Mouse (Mus musculus) heart, adult 2 months (tissue): ENCODE measurements around the gene Duox2. TPM values are rescaled to one million over a fixed set of nuclear protein-coding genes. Genes with fewer than 3 reads are reported as not detected.

ENCODE experiments used
- DNase-seq, 2 experiments: peaks; one replicate each; pipeline ENCODE4 v3.0.0; 2021
- H3K27ac ChIP-seq: fragments of 200-600 bp; 2 replicates; pipeline ENCODE4 v1.8.1; 2022
- H3K27me3 ChIP-seq: fragments of 200-500 bp; 2 replicates; pipeline ENCODE4 v1.6.1; 2012; ENCODE audit warnings: mild to moderate bottlenecking, low read length, inconsistent platforms, mixed read lengths; ENCODE audit not compliant: control insufficient read depth, insufficient read depth
- H3K36me3 ChIP-seq: fragments of 200-500 bp; 2 replicates; pipeline ENCODE4 v1.6.1; 2012; ENCODE audit warnings: low read length, inconsistent platforms; ENCODE audit not compliant: control insufficient read depth, insufficient read depth
- H3K4me1 ChIP-seq: fragments of 200-500 bp; 2 replicates; pipeline ENCODE4 v1.6.1; 2011; ENCODE audit warnings: low read length; ENCODE audit not compliant: control insufficient read depth, insufficient read depth
- H3K4me3 ChIP-seq: fragments of 200-600 bp; 2 replicates; pipeline ENCODE4 v1.8.1; 2022
- H3K79me2 ChIP-seq: fragments of 200-500 bp; replicated peaks from 2 replicates; pipeline ENCODE4 v1.6.1; 2012; ENCODE audit warnings: mild to moderate bottlenecking, inconsistent platforms, low read length, moderate library complexity, mixed read lengths; ENCODE audit not compliant: control insufficient read depth, insufficient read depth
- H3K9ac ChIP-seq: fragments of 200-500 bp; 2 replicates; pipeline ENCODE4 v1.6.1; 2012; ENCODE audit warnings: low read depth, mild to moderate bottlenecking, control low read depth, inconsistent platforms, low read length, mixed read lengths
- CTCF ChIP-seq: fragments of 200-600 bp; IDR thresholded peaks from 2 replicates; pipeline ENCODE4 v1.8.1; 2022; ENCODE audit warnings: antibody characterized with exemption, mild to moderate bottlenecking, moderate library complexity
- EP300 ChIP-seq: fragments of 200-500 bp; IDR thresholded peaks from 2 replicates; pipeline ENCODE4 v1.6.1; 2011; ENCODE audit warnings: low read depth, low read length, control low read depth; ENCODE audit not compliant: insufficient read depth
- POLR2A ChIP-seq: fragments of 200-500 bp; IDR thresholded peaks from 2 replicates; pipeline ENCODE4 v1.6.1; 2011; ENCODE audit warnings: mild to moderate bottlenecking, low read depth, low read length, control low read depth; ENCODE audit not compliant: insufficient read depth
- WGBS: fragments of 180-500 bp; shearing (Covaris S2); methylation state at CpG from one replicate; pipeline ENCODE4 v1.1.7; 2018; 5-methylcytosine and 5-hydroxymethylcytosine counted together
- intact Hi-C: fragments of 180-260 bp; cut with DNase I; formaldehyde crosslinking; loops from one replicate; pipeline ENCODE4 v1.15.1; 2025
- polyA plus RNA-seq: library from polyadenylated mRNA; depleted of rRNA; stranded (reverse); fragments of >200 nt; gene quantifications from 2 replicates; pipeline ENCODE4 v1.2.3, GENCODE M21; 2012; rRNA removed
- total RNA-seq, 2 experiments: library from RNA; stranded (reverse); gene quantifications; 2 replicates each; pipeline ENCODE4 v1.2.3; 2021

The Duox2 gene
- total and polyA plus RNA-seq, 3 experiments: 0.57 to 0.84 (median 0.61) TPM

DNA sequence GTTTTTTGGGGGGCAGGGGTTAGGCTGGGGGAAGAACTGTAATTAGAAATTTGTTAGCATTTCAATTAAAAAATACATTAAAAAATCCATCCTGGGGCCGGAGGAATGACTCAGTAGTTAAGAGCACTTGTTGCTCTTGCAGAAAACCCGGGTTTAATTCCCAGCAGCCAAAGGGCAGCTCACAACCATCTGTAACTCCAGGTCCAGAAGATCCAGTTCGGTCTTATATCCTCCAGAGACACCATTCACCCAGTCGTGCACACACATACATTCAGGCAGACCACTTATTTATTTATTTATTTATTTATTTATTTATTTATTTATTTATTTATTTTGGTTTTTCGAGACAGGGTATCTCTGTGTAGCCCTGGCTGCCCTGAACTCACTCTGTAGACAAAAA lies 64.9 kb downstream of the Duox2 start:
- DNase-seq: no peak
- H3K9ac ChIP-seq: no peak overlapping the region
- TF ChIP-seq POLR2A (no peak), EP300 (no peak), CTCF (no peak)
- H3K36me3 ChIP-seq: no peaks in the 10 kb centered on the region; the same call in 1 of the 2 replicates
- WGBS: 50% methylated on average over 5 of the region's 5 CpGs
- H3K27me3 ChIP-seq: no peaks in the 10 kb centered on the region
- no peaks in the 10 kb centered on the region for H3K79me2 ChIP-seq
- no peak overlapping the region for H3K27ac ChIP-seq
- intact Hi-C loops: no loop called here
- H3K4me1 ChIP-seq: peaks cover 2% of the 10 kb centered on the region; the same call in 1 of the 2 replicates
- no peak overlapping the region for H3K4me3 ChIP-seq

DNA sequence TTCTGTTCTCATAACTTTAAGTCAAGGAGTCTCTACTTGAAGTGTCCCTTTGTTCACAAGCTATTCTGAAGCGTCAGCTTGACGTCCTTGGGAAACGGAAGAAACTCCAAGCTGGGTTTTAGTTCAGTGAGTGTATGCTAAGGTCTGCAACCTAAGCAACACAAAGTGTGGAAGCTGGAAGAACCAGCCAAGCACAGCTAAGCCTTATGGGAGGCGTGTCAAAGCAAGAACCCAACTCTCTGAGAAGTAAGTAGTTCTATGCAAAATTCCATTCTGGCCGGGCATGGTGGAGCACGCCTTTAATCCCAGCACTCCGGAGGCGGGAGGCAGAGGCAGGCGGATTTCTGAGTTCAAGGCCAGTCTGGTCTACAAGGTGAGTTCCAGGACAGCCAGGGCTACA lies 66.6 kb downstream of the Duox2 start:
- no peak overlapping the region for H3K27ac ChIP-seq
- no peak for TF ChIP-seq EP300
- TF ChIP-seq POLR2A: no peak
- TF ChIP-seq CTCF: no peak
- no peaks in the 10 kb centered on the region for H3K36me3 ChIP-seq
- H3K9ac ChIP-seq: no peak overlapping the region
- H3K4me1 ChIP-seq: peaks cover 2% of the 10 kb centered on the region; the same call in 1 of the 2 replicates
- no peak for DNase-seq
- H3K79me2 ChIP-seq: no peaks in the 10 kb centered on the region
- intact Hi-C loops: no loop called here
- no peaks in the 10 kb centered on the region for H3K27me3 ChIP-seq
- 82% methylated on average over 9 of the region's 9 CpGs for WGBS
- H3K4me3 ChIP-seq: no peak overlapping the region

DNA sequence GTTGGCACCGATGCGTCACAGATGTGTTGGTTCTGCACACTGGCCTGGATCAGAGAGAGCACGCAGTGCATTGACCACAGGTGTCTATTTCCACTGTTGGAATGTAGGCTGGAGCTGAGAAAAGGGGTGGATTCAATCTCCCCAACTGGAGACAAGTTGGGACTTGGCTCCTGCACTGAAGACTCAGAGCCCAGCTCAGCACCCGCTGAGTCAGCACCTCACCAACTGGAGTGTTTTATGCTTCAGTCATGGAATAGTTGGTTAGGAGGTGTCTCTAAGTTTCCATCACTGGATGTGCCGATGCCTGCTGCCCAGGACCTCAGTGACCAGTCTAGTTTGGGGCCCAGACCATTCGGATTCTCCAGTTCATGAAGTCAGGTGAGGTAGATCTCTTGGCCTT lies 67.9 kb downstream of the Duox2 start:
- WGBS: 88% methylated on average over 6 of the region's 6 CpGs
- intact Hi-C loops: no loop called here

More for the DNA sequence above, 67.9 kb downstream of the Duox2 start:
- Histone ChIP-seq H3K9ac (no peak overlapping the region), H3K36me3 (no peaks in the 10 kb centered on the region), H3K4me3 (no peak overlapping the region), H3K79me2 (no peaks in the 10 kb centered on the region), H3K27me3 (no peaks in the 10 kb centered on the region), H3K27ac (no peak overlapping the region), H3K4me1 (peaks cover 2% of the 10 kb centered on the region; the same call in 1 of the 2 replicates)
- DNase-seq: no peak
- no peak for TF ChIP-seq EP300
- TF ChIP-seq POLR2A: no peak
- TF ChIP-seq CTCF: no peak

Other genes starting within 250 kb of the Duox2 start
- gene Spg11, start 180.1 kb downstream of the Duox2 start, total RNA-seq: 10 to 100 TPM; 10.8 to 11.3 TPM
- gene Spg11, start 180.1 kb downstream of the Duox2 start, polyA plus RNA-seq: 3.8 and 6.7 TPM in 2 replicates
- gene B2m, start 150.8 kb downstream of the Duox2 start, total RNA-seq: 100 to 1,000 TPM; 201 to 240 TPM
- gene B2m, start 150.8 kb downstream of the Duox2 start, polyA plus RNA-seq: 400 and 574 TPM in 2 replicates
- gene Trim69, start 137.7 kb downstream of the Duox2 start, total RNA-seq: not detected
- gene Trim69, start 137.7 kb downstream of the Duox2 start, polyA plus RNA-seq: 0.15 TPM in 1 of 2 replicates, not detected in the other
- not detected for gene Patl2, start 112.3 kb downstream of the Duox2 start, total RNA-seq
- not detected in 2 replicates for gene Patl2, start 112.3 kb downstream of the Duox2 start, polyA plus RNA-seq
- gene Terb2, start 112.2 kb downstream of the Duox2 start, total RNA-seq: not detected
- not detected in 2 replicates for gene Terb2, start 112.2 kb downstream of the Duox2 start, polyA plus RNA-seq
- gene Sord, start 63.7 kb downstream of the Duox2 start, total RNA-seq: 100 to 1,000 TPM; 169 to 202 TPM
- 70.0 and 115 TPM in 2 replicates for gene Sord, start 63.7 kb downstream of the Duox2 start, polyA plus RNA-seq
- under 1 TPM; 0.18 to 0.21 TPM for gene Duoxa2, start 451 bp upstream of the Duox2 start, total RNA-seq
- gene Duoxa2, start 451 bp upstream of the Duox2 start, polyA plus RNA-seq: 0.18 and 0.23 TPM in 2 replicates
- under 1 TPM; 0.23 to 0.37 TPM for gene Duoxa1, start 15.3 kb upstream of the Duox2 start, total RNA-seq
- 1.1 and 1.5 TPM in 2 replicates for gene Duoxa1, start 15.3 kb upstream of the Duox2 start, polyA plus RNA-seq
- under 1 TPM; 0.10 to 0.34 TPM for gene Duox1, start 17.2 kb upstream of the Duox2 start, total RNA-seq
- gene Duox1, start 17.2 kb upstream of the Duox2 start, polyA plus RNA-seq: 0.51 and 0.73 TPM in 2 replicates
- gene Shf, start 70.7 kb upstream of the Duox2 start, total RNA-seq: 1 to 10 TPM; 3.5 to 5.3 TPM
- gene Shf, start 70.7 kb upstream of the Duox2 start, polyA plus RNA-seq: 3.5 and 5.6 TPM in 2 replicates
- 10 to 100 TPM; 20.4 to 20.7 TPM for gene Slc28a2, start 128.0 kb upstream of the Duox2 start, total RNA-seq
- 17.6 and 37.8 TPM in 2 replicates for gene Slc28a2, start 128.0 kb upstream of the Duox2 start, polyA plus RNA-seq
- under 1 TPM; 0.45 to 0.52 TPM for gene Gm14085, start 186.5 kb upstream of the Duox2 start, total RNA-seq
- gene Gm14085, start 186.5 kb upstream of the Duox2 start, polyA plus RNA-seq: 0.06 and 1.3 TPM in 2 replicates